In the genomic region with DNA sequence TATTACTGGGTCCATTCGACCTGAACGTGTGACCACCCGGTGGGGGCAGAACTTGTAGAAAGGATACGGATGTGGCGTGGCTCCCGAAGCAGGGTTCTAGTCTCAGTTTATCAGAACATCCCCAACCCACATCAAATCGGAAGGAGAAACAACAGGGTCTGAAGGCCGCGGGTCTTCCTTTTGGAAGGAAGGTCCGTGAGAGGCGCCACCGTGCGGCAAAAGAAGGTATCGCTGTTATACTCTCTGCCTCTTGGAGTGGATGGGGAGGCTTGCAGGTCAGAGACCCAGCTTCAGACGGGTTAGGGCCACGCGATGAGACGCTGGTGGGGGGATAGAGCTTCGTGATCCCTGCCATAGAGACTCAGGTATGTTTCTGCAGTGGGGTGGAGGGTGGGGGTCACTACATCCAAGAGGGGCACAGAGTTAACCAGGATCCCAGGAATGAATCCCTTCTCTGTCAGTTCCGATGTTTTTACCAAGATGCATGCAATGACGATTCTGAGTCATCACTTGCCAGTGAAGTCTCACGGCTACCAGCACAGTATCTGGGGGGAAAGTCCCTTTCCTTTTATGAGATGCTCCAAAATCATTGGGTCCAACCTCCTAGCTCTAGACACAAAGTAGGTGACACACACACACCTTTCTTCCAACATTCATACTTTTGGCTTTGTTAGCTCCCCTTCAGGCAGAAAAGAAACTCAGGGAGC, we compare ENCODE assay signal across 9 mouse cellular contexts. TPM values are rescaled to one million over a fixed set of nuclear protein-coding genes. Genes with fewer than 3 reads are reported as not detected.
DNase-seq lines count a peak whose midpoint lies in the region; ATAC-seq lines count a peak whose summit lies in the region.
"Had no signal": no experiment of that assay in that cellular context is flagged by ENCODE, and none has a peak within 500 bp of the region (broad histone marks: within the 10 kb centered on the region; RNA-seq: fewer than 3 reads in every experiment).

No protein-coding gene starts in this region.

- 0 out of 2 replicates have a peak overlapping the region, but pooled peaks have one; percentile 50 for H3K27ac ChIP-seq in hindbrain, embryonic 10.5 days
- H3K27ac ChIP-seq in hindbrain, embryonic 13.5 days, result no peak overlapping the region
- no peak overlapping the region for H3K27ac ChIP-seq in midbrain, embryonic 12.5 days (replicated peaks)

- H3K9ac ChIP-seq in hindbrain, embryonic 13.5 days, result no peak overlapping the region
- H3K9ac ChIP-seq in midbrain, embryonic 12.5 days (replicated peaks), result no peak overlapping the region

- 0 out of 2 replicates have a peak, but pooled peaks cover 3% of the 10 kb centered on the region for H3K9me3 ChIP-seq in hindbrain, embryonic 10.5 days
- H3K9me3 ChIP-seq in hindbrain, embryonic 13.5 days, result no peaks in the 10 kb centered on the region
- no peaks in the 10 kb centered on the region for H3K9me3 ChIP-seq in midbrain, embryonic 12.5 days

- DNase-seq in hindbrain, embryonic 10.5 days (ENCODE audit: low spot score), result peak; percentile 85
- peak; percentile 63 for DNase-seq in WW6 (ENCODE audit: low read depth, low spot score)
- DNase-seq in embryo, embryonic 10.5 days (ENCODE audit: low spot score), result peak; percentile 88
- peak; percentile 86 for DNase-seq in heart, postnatal 4 days
- peak; percentile 89 for DNase-seq in left cerebral cortex, postnatal 4 days
- DNase-seq in testis, postnatal 10 days (ENCODE audit: low spot score), result peak; percentile 90

- peaks cover 37% of the 10 kb centered on the region for H3K4me1 ChIP-seq in hindbrain, embryonic 10.5 days (replicated peaks)
- peaks cover 23% of the 10 kb centered on the region for H3K4me1 ChIP-seq in hindbrain, embryonic 13.5 days (replicated peaks)
- H3K4me1 ChIP-seq in midbrain, embryonic 12.5 days, result peaks cover 5% of the 10 kb centered on the region; the same call in 1 of the 2 replicates

- no peak overlapping the region for H3K4me3 ChIP-seq in hindbrain, embryonic 10.5 days
- H3K4me3 ChIP-seq in hindbrain, embryonic 13.5 days, result no peak overlapping the region
- H3K4me3 ChIP-seq in midbrain, embryonic 12.5 days, result no peak overlapping the region

- H3K4me2 ChIP-seq in hindbrain, embryonic 13.5 days, result no peak overlapping the region
- H3K4me2 ChIP-seq in midbrain, embryonic 12.5 days (replicated peaks), result no peak overlapping the region

- WGBS in hindbrain, embryonic 10.5 days, result 25% methylated on average over 22 of the region's 22 CpGs
- WGBS in hindbrain, embryonic 13.5 days, result 25% methylated on average over 22 of the region's 22 CpGs
- WGBS in midbrain, embryonic 12.5 days, result 22% methylated on average over 22 of the region's 22 CpGs

- no peaks in the 10 kb centered on the region for H3K36me3 ChIP-seq in hindbrain, embryonic 10.5 days
- H3K36me3 ChIP-seq in hindbrain, embryonic 13.5 days, result no peaks in the 10 kb centered on the region
- no peaks in the 10 kb centered on the region for H3K36me3 ChIP-seq in midbrain, embryonic 12.5 days

- ATAC-seq in hindbrain, embryonic 13.5 days (ENCODE audit: low FRiP score), result no peak
- ATAC-seq in midbrain, embryonic 12.5 days (ENCODE audit: low FRiP score, low read depth), result 0 out of 2 replicates have a peak, but pooled peaks have one; percentile 41

- peaks cover 23% of the 10 kb centered on the region for H3K27me3 ChIP-seq in hindbrain, embryonic 10.5 days (ENCODE audit: insufficient read depth, poor library complexity, severe bottlenecking)
- H3K27me3 ChIP-seq in hindbrain, embryonic 13.5 days, result peaks cover 16% of the 10 kb centered on the region
- peaks cover 19% of the 10 kb centered on the region for H3K27me3 ChIP-seq in midbrain, embryonic 12.5 days

- intact Hi-C loops in left cerebral cortex, postnatal 4 days (cut with DNase I), result loop anchor here (10.0 kb wide), 1 partner anchor 355 kb away; no protein-coding TSS in a partner anchor

RNA-seq across cellular contexts. Expression of gene Fam76a, which starts 17.2 kb away (rescaled TPM):
- polyA plus RNA-seq in hindbrain, embryonic 10.5 days (2016; fragmentation: Nextera tagmentation; extraction: Ambion mirVana), result 32.9 and 33.2 TPM in 2 replicates
- polyA plus RNA-seq in hindbrain, embryonic 13.5 days (2015; fragmentation: Nextera tagmentation; extraction: Ambion mirVana), result 38.7 and 38.9 TPM in 2 replicates
- 10 to 100 TPM; 33.5 to 38.1 TPM for total RNA-seq in heart, postnatal 4 days (2021)
- total RNA-seq in left cerebral cortex, postnatal 4 days (2021), result 10 to 100 TPM; 24.3 to 25.4 TPM
- 32.1 and 35.3 TPM in 2 replicates for polyA plus RNA-seq in midbrain, embryonic 12.5 days (2016; fragmentation: Nextera tagmentation; extraction: Ambion mirVana)

RNA-seq across cellular contexts. Expression of gene Fgr, which starts 34.3 kb away (rescaled TPM):
- 0.14 TPM in 1 of 2 replicates, not detected in the other for polyA plus RNA-seq in hindbrain, embryonic 10.5 days (2016; fragmentation: Nextera tagmentation; extraction: Ambion mirVana)
- polyA plus RNA-seq in hindbrain, embryonic 13.5 days (2015; fragmentation: Nextera tagmentation; extraction: Ambion mirVana), result 0.13 TPM in 1 of 2 replicates, not detected in the other
- total RNA-seq in heart, postnatal 4 days (2021), result under 1 TPM; 0.33 to 0.43 TPM
- total RNA-seq in left cerebral cortex, postnatal 4 days (2021), result under 1 TPM; 0.42 to 0.44 TPM
- polyA plus RNA-seq in midbrain, embryonic 12.5 days (2016; fragmentation: Nextera tagmentation; extraction: Ambion mirVana), result 0.08 and 0.12 TPM in 2 replicates
- polyA plus RNA-seq: neural tube, embryonic 14.5 days had no signal

RNA-seq across cellular contexts. Expression of gene Stx12, which starts 55.3 kb away (rescaled TPM):
- polyA plus RNA-seq in hindbrain, embryonic 10.5 days (2016; fragmentation: Nextera tagmentation; extraction: Ambion mirVana), result 64.4 and 74.5 TPM in 2 replicates
- polyA plus RNA-seq in hindbrain, embryonic 13.5 days (2015; fragmentation: Nextera tagmentation; extraction: Ambion mirVana), result 141 and 144 TPM in 2 replicates
- total RNA-seq in heart, postnatal 4 days (2021), result 10 to 100 TPM; 53.9 to 54.9 TPM
- 100 to 1,000 TPM; 146 to 153 TPM for total RNA-seq in left cerebral cortex, postnatal 4 days (2021)
- polyA plus RNA-seq in midbrain, embryonic 12.5 days (2016; fragmentation: Nextera tagmentation; extraction: Ambion mirVana), result 99.1 and 99.2 TPM in 2 replicates
